Mouse (Mus musculus) neural tube, embryonic 12.5 days (tissue): ENCODE measurements around the gene Gm5168. TPM values are rescaled to one million over a fixed set of nuclear protein-coding genes. Genes with fewer than 3 reads are reported as not detected.
"Not testable (repeated sequence)": the region's sequence is repeated elsewhere in the genome, so short reads cannot be mapped to it uniquely, and the experiment has no call there.

Experiments
- ATAC-seq: fragments of 200-750 bp; cut with Nextera tagmentation; 2 replicates; pipeline ENCODE4 v1.8.0; 2017; ENCODE audit warnings: low read depth, mild to moderate bottlenecking, moderate TSS enrichment, moderate library complexity; ENCODE audit not compliant: low FRiP score
- H3K27ac ChIP-seq: fragments of 300-500 bp; sonication (generic); 2 replicates; pipeline ENCODE4 v1.5.1; 2016
- H3K27me3 ChIP-seq: fragments of 300-500 bp; sonication (generic); replicated peaks from 2 replicates; pipeline ENCODE4 v1.6.1; 2016; ENCODE audit warnings: mild to moderate bottlenecking
- H3K36me3 ChIP-seq: fragments of 300-500 bp; sonication (generic); 2 replicates; pipeline ENCODE4 v1.6.1; 2016; ENCODE audit warnings: mild to moderate bottlenecking
- H3K4me1 ChIP-seq: fragments of 300-500 bp; sonication (generic); 2 replicates; pipeline ENCODE4 v1.6.1; 2016
- H3K4me2 ChIP-seq: fragments of 300-500 bp; sonication (generic); replicated peaks from 2 replicates; pipeline ENCODE4 v1.6.1; 2016; ENCODE audit warnings: mild to moderate bottlenecking
- H3K4me3 ChIP-seq: fragments of 300-500 bp; sonication (generic); 2 replicates; pipeline ENCODE4 v1.5.1; 2016
- H3K9ac ChIP-seq: fragments of 300-500 bp; sonication (generic); 2 replicates; pipeline ENCODE4 v1.6.1; 2016; ENCODE audit warnings: mild to moderate bottlenecking
- H3K9me3 ChIP-seq: fragments of 300-500 bp; sonication (generic); 2 replicates; pipeline ENCODE4 v1.6.1; 2016; ENCODE audit warnings: mild to moderate bottlenecking
- WGBS: fragments of 180-500 bp; shearing (Covaris S2); methylation state at CpG from one replicate; pipeline ENCODE4 v1.1.7; 2016; 5-methylcytosine and 5-hydroxymethylcytosine counted together
- polyA plus RNA-seq: library from polyadenylated mRNA; unstranded; fragments of >200 nt; fragmentation: Nextera tagmentation; extraction: Ambion mirVana; gene quantifications from 2 replicates; pipeline ENCODE4 v1.2.1, GENCODE M21; 2016

Gm5168 gene
- not detected in 2 replicates for polyA plus RNA-seq

DNA sequence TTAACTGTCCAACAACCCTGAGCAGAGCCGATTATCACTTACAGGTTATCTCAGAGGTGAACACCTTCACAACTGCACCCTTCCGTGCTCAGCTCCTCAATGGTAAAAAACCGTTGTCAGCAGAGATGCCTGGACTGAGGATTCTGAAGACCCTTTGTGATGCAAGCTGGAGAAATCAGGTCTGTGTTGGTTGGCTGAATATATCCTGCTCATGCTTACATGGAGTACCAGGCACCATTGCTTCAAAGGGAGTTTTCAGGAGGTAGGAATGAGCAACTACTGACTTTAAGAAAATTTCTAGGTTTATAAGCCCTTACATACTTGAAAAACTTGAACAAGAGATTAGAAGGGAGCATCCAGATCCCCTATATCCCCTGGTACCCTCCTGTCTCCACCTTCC, at the start of gene Gm5168:
Gene Gm5168 (minus strand): TSS at position 101 of the 400 bp plus-strand sequence.
- H3K4me3 ChIP-seq, H3K27ac ChIP-seq, H3K9me3 ChIP-seq, H3K27me3 ChIP-seq, H3K4me2 ChIP-seq, ATAC-seq, H3K9ac ChIP-seq, H3K36me3 ChIP-seq, H3K4me1 ChIP-seq: not testable (repeated sequence)
- WGBS = 100% methylated on average over 1 of the region's 3 CpGs

Other genes starting within 250 kb of the Gm5168 start
- not detected in 2 replicates for gene Gm2012, start 180.3 kb upstream of the Gm5168 start, polyA plus RNA-seq